Mouse (Mus musculus): ENCODE measurements around the gene Glra1.
"Not testable (repeated sequence)": the region's sequence is repeated elsewhere in the genome, so short reads cannot be mapped to it uniquely, and the experiment has no call there.

Gene Glra1

GRCm38 (mm10) chr11:55607808-55608523 lies at the start of gene Glra1:
TSS of gene Glra1 (minus strand) at chr11:55608198.
- DNase-seq (ENCODE audit: low spot score in 2 of 2), result peak; percentile 41 to 73

GRCm38 (mm10) chr11:55636961-55637360 lies 29.0 kb upstream of the Glra1 start:
- no peak for DNase-seq (ENCODE audit: low spot score in 2 of 2)

- DNase-seq (ENCODE audit: low spot score in 2 of 2), result no peak
Observed at GRCm38 (mm10) chr11:55633901-55634300, 25.9 kb upstream of the Glra1 start.

- DNase-seq (ENCODE audit: low spot score in 2 of 2), result not testable (repeated sequence)
Observed at GRCm38 (mm10) chr11:55614631-55615030, 6.6 kb upstream of the Glra1 start.

- no peak for DNase-seq (ENCODE audit: low spot score in 2 of 2)
Observed at GRCm38 (mm10) chr11:55608524-55608920, 524 bp upstream of the Glra1 start.

- DNase-seq (ENCODE audit: low spot score in 2 of 2), result no peak
Observed at GRCm38 (mm10) chr11:55607066-55607807, 761 bp downstream of the Glra1 start.

- DNase-seq (ENCODE audit: low spot score in 2 of 2), result no peak
Observed at GRCm38 (mm10) chr11:55601447-55602065, 6.4 kb downstream of the Glra1 start.

GRCm38 (mm10) chr11:55595726-55596125 lies 12.3 kb downstream of the Glra1 start:
- DNase-seq (ENCODE audit: low spot score in 2 of 2), result no peak

GRCm38 (mm10) chr11:55594411-55594810 lies 13.6 kb downstream of the Glra1 start:
- no peak for DNase-seq (ENCODE audit: low spot score in 2 of 2)

GRCm38 (mm10) chr11:55591194-55591593 lies 16.8 kb downstream of the Glra1 start:
- DNase-seq (ENCODE audit: low spot score in 2 of 2), result no peak

GRCm38 (mm10) chr11:55589376-55590167 lies 18.4 kb downstream of the Glra1 start:
- DNase-seq (ENCODE audit: low spot score in 2 of 2), result no peak

GRCm38 (mm10) chr11:55574397-55574796 lies 33.6 kb downstream of the Glra1 start:
- no peak for DNase-seq (ENCODE audit: low spot score in 2 of 2)

- peak in 1 of 2 experiments; percentile 14 for DNase-seq (ENCODE audit: low spot score in 2 of 2)
Observed at GRCm38 (mm10) chr11:55571144-55571543, 36.9 kb downstream of the Glra1 start.

GRCm38 (mm10) chr11:55566309-55567099 lies 41.5 kb downstream of the Glra1 start:
- no peak for DNase-seq (ENCODE audit: low spot score in 2 of 2)

- no peak for DNase-seq (ENCODE audit: low spot score in 2 of 2)
Observed at GRCm38 (mm10) chr11:55545690-55546089, 62.3 kb downstream of the Glra1 start.

GRCm38 (mm10) chr11:55542671-55543070 lies 65.3 kb downstream of the Glra1 start:
- DNase-seq (ENCODE audit: low spot score in 2 of 2), result no peak

- no peak for DNase-seq (ENCODE audit: low spot score in 2 of 2)
Observed at GRCm38 (mm10) chr11:55542128-55542527, 65.9 kb downstream of the Glra1 start.

- no peak for DNase-seq (ENCODE audit: low spot score in 2 of 2)
Observed at GRCm38 (mm10) chr11:55534766-55535165, 73.2 kb downstream of the Glra1 start.

GRCm38 (mm10) chr11:55533378-55533777 lies 74.6 kb downstream of the Glra1 start:
- no peak for DNase-seq (ENCODE audit: low spot score in 2 of 2)

- no peak for DNase-seq (ENCODE audit: low spot score in 2 of 2)
Observed at GRCm38 (mm10) chr11:55530741-55531140, 77.3 kb downstream of the Glra1 start.

Data from urinary bladder, adult 18-20 months (tissue).